Mouse (Mus musculus) embryonic facial prominence, embryonic 11.5 days (tissue): Measurements from ENCODE around the gene Zfp990. TPM values are rescaled to one million over a fixed set of nuclear protein-coding genes. Genes with fewer than 3 reads are reported as not detected.
"Not testable (repeated sequence)": the region's sequence is repeated elsewhere in the genome, so short reads cannot be mapped to it uniquely, and the experiment has no call there.

Experiments used
- ATAC-seq: fragments of 200-750 bp; cut with Nextera tagmentation; replicated peaks from 2 replicates; pipeline ENCODE4 v1.8.0; 2017; ENCODE audit warnings: low read depth; ENCODE audit not compliant: insufficient number of reproducible peaks, low FRiP score, low TSS enrichment
- DNase-seq: peaks from one replicate; pipeline ENCODE4 v3.0.0-alpha.2; 2015; ENCODE audit warnings: low spot score
- H3K27ac ChIP-seq: fragments of 300-500 bp; sonication (generic); replicated peaks from 2 replicates; pipeline ENCODE4 v1.5.1; 2014; ENCODE audit warnings: mild to moderate bottlenecking, low read depth, low read length, control low read depth
- H3K27me3 ChIP-seq: fragments of 300-500 bp; sonication (generic); 2 replicates; pipeline ENCODE4 v1.6.1; 2014; ENCODE audit warnings: mild to moderate bottlenecking, low read length, moderate library complexity, mixed read lengths; ENCODE audit not compliant: control insufficient read depth, insufficient read depth
- H3K36me3 ChIP-seq: fragments of 300-500 bp; sonication (generic); replicated peaks from 2 replicates; pipeline ENCODE4 v1.6.1; 2014; ENCODE audit warnings: low read depth, mild to moderate bottlenecking, low read length, moderate library complexity, mixed read lengths; ENCODE audit not compliant: control insufficient read depth, insufficient read depth
- H3K4me1 ChIP-seq: fragments of 300-500 bp; sonication (generic); 2 replicates; pipeline ENCODE4 v1.6.1; 2014; ENCODE audit warnings: low read length, mixed read lengths; ENCODE audit not compliant: control insufficient read depth, insufficient read depth
- H3K4me2 ChIP-seq: fragments of 300-500 bp; sonication (generic); 2 replicates; pipeline ENCODE4 v1.6.1; 2014; ENCODE audit warnings: low read depth, mild to moderate bottlenecking, control low read depth, low read length, moderate library complexity
- H3K4me3 ChIP-seq: fragments of 300-500 bp; sonication (generic); 2 replicates; pipeline ENCODE4 v1.5.1; 2014; ENCODE audit warnings: low read depth, low read length, control low read depth
- H3K9ac ChIP-seq: fragments of 300-500 bp; sonication (generic); replicated peaks from 2 replicates; pipeline ENCODE4 v1.6.1; 2014; ENCODE audit warnings: mild to moderate bottlenecking, control low read depth, low read length
- H3K9me3 ChIP-seq: fragments of 300-500 bp; sonication (generic); replicated peaks from 2 replicates; pipeline ENCODE4 v1.6.1; 2016; ENCODE audit warnings: mild to moderate bottlenecking, low read length, inconsistent platforms, mixed read lengths; ENCODE audit not compliant: control insufficient read depth
- WGBS: fragments of 180-500 bp; shearing (Covaris S2); extraction: QIAGEN DNeasy Blood & Tissue Kit; methylation state at CpG from one replicate; pipeline ENCODE4 v1.1.7; 2014; 5-methylcytosine and 5-hydroxymethylcytosine counted together
- polyA plus RNA-seq: library from polyadenylated mRNA; unstranded; fragments of >200 nt; fragmentation: Nextera tagmentation; extraction: Ambion mirVana; gene quantifications from 2 replicates; pipeline ENCODE4 v1.2.1, GENCODE M21; 2014

Gene Zfp990
- polyA plus RNA-seq, 1 experiment from 2014 or later, result not detected

DNA sequence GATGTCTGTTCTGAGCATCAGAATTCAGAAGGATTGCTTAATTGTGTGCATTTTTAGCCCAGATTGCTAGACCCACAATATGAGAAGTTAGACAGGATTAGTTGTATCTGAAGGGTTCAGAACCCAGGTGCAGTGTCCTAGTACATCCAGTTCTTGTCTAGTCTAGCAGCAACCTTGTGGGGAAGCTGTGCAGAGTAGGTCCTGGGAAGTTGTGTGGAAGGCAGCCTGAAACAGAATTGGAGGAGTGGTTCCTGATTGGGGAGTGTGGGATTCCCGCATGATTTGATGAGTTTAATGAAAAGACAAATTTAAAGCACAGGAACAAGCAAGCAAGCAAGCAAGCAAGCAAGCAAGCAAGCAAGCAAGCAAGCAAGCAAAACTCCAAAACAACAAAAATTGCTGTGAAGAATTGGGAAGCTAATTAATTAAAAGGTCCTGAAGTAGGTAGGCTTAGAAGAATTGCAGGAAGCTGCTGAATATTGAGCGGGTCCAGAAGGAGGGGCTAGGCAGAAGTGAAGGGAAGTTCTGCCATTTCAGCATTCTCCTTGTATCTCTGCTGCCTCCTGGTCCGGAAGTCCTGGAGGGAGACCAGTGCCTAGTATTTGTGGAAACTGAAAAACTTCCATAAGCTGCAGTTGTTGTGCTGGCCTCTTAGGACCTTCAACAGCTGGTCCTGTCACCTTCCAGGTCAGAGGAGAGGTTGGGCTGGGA lies 53.7 kb downstream of the Zfp990 start:
- ATAC-seq (no peak), DNase-seq (no peak)
- 61% methylated on average over 3 of the region's 3 CpGs for WGBS
- H3K4me2 ChIP-seq, result no peak overlapping the region
- no peaks in the 10 kb centered on the region for H3K4me1 ChIP-seq
- no peaks in the 10 kb centered on the region for H3K36me3 ChIP-seq
- no peaks in the 10 kb centered on the region for H3K27me3 ChIP-seq
- no peak overlapping the region for H3K4me3 ChIP-seq
- peaks cover 4% of the 10 kb centered on the region for H3K9me3 ChIP-seq
- H3K27ac ChIP-seq, result no peak overlapping the region
- no peak overlapping the region for H3K9ac ChIP-seq

DNA sequence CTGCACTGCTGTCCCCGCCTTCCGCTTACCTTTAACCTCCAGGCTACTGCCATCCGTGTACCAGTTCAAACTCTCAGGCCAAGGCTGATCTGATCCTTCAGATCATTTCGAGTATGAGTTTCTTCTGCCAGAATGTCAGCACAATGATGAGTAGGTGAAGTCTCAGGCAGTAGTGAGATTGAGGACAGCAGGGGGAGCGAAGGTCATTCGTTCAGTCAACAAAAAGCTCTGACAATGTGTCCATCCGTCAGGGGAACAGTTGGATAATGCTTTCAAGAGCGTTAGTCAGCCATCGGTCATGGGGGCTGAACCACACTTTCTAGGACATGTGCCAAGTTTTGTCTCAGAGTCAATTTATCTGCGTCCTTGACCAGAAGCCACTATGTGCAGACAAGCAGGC lies 59.9 kb downstream of the Zfp990 start:
- H3K4me1 ChIP-seq, ATAC-seq, H3K9ac ChIP-seq, H3K9me3 ChIP-seq, H3K27me3 ChIP-seq, DNase-seq, H3K36me3 ChIP-seq, H3K4me3 ChIP-seq, H3K4me2 ChIP-seq, H3K27ac ChIP-seq: not testable (repeated sequence)
- WGBS, result 92% methylated on average over 5 of the region's 10 CpGs

DNA sequence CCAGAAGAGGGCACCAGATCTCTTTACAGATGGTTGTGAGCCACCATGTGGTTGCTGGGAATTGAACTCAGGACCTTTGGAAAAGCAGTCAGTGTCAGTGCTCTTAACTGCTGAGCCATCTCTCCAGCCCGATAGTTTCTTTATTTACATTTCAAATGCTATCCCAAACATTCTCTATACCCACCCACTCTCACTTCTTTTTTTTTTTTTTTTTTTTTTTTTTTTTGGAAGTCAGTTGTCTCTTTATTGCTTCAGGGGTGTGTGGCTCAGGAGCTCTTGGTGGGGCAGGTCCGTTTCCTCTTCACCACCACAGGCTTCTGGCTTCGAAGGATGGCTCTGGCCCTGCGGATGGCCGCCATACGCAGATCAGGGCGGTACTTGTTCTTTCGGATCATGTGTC lies 66.1 kb downstream of the Zfp990 start:
- H3K36me3 ChIP-seq, H3K9ac ChIP-seq, H3K4me2 ChIP-seq, H3K4me1 ChIP-seq, H3K27me3 ChIP-seq, H3K27ac ChIP-seq, H3K9me3 ChIP-seq, DNase-seq, ATAC-seq, H3K4me3 ChIP-seq: not testable (repeated sequence)
- WGBS, result 86% methylated on average over 7 of the region's 8 CpGs

DNA sequence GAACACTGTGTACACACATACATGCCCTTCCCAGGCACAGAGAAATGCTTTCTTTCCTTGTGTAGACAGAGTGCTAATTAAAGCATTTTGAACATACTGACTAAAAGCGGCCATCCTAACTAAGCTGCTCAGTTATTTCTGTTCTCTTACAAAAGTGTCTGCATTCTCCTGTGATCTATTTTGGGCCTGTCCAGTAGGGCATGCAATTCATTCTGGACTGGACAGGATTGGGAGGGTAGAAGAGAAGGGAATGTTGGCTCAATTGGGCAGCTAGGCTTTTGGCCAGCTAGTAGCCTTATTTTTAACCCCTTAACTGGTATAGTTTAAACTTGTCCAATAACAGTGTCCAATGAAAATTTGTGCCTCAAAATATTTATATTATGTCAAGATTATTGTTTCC lies 69.8 kb downstream of the Zfp990 start:
- not testable (repeated sequence) for H3K27me3 ChIP-seq

GRCm38 (mm10) chr4:145585078-145585477 lies 74.5 kb downstream of the Zfp990 start, which contains the start of gene Gm13212:
Gene Gm13212, plus strand, starts transcription at chr4:145585166.
- not testable (repeated sequence) for H3K27ac ChIP-seq, ATAC-seq, H3K27me3 ChIP-seq, H3K4me3 ChIP-seq, H3K9ac ChIP-seq, H3K4me1 ChIP-seq, H3K36me3 ChIP-seq, H3K9me3 ChIP-seq, H3K4me2 ChIP-seq
- WGBS, result 17% methylated on average over 11 of the region's 11 CpGs
- DNase-seq, result peak; percentile 29

More for the DNA sequence above, 69.8 kb downstream of the Zfp990 start:
- DNase-seq, H3K4me1 ChIP-seq, H3K36me3 ChIP-seq, H3K27ac ChIP-seq, H3K4me2 ChIP-seq, H3K9ac ChIP-seq, H3K4me3 ChIP-seq, ATAC-seq, H3K9me3 ChIP-seq: not testable (repeated sequence)
- WGBS, result 93% methylated on average over 1 of the region's 1 CpGs

DNA sequence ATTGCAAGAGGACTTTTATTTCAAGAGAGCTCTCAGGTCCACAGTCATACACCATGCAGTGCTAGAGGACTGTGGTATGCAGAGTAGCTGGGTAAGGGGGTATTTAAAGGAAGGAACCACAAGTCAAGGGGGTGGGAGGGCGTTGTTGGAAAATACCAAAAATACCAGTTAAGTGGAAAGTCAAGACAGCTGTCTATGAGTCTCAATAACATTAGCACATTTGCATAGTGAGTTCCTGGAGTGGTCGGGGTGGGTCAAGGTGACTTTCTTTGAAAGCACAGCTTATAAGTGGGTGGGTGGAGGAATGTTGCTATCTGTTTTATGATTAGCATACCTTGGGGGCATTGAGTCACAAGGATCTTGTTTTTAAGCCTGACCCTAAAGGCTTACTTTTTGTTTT lies 75.5 kb downstream of the Zfp990 start:
- H3K4me2 ChIP-seq, DNase-seq, H3K36me3 ChIP-seq, H3K9ac ChIP-seq, ATAC-seq, H3K4me1 ChIP-seq, H3K9me3 ChIP-seq, H3K27me3 ChIP-seq, H3K4me3 ChIP-seq, H3K27ac ChIP-seq: not testable (repeated sequence)
- WGBS, result 93% methylated on average over 2 of the region's 2 CpGs

Other genes starting within 250 kb of the Zfp990 start
- gene Tnfrsf8, start 195.6 kb upstream of the Zfp990 start, polyA plus RNA-seq, result 0.08 TPM in 1 of 2 replicates, not detected in the other
- gene Gm13212, start 74.4 kb downstream of the Zfp990 start, polyA plus RNA-seq, result 1.8 and 2.3 TPM in 2 replicates
- gene Zfp980, start 159.9 kb downstream of the Zfp990 start, polyA plus RNA-seq, result 0.10 TPM in 1 of 2 replicates, not detected in the other